Mouse (Mus musculus) C2C12 (cell line): ENCODE data around the gene Arhgef16.

Source experiments
- CEBPB ChIP-seq: IDR thresholded peaks from one replicate; pipeline ENCODE4 v1.6.1; 2011; ENCODE audit warnings: low read depth, mild to moderate bottlenecking, control low read depth, moderate library complexity
- CTCF ChIP-seq: IDR thresholded peaks from one replicate; pipeline ENCODE4 v1.5.1; 2011; ENCODE audit not compliant: control insufficient read depth, insufficient read depth, insufficient read length
- FOSL1 ChIP-seq: IDR thresholded peaks from one replicate; pipeline ENCODE4 v1.8.0; 2011; ENCODE audit warnings: mild to moderate bottlenecking, low read length; ENCODE audit not compliant: poor library complexity, insufficient read depth, severe bottlenecking
- MAX ChIP-seq: IDR thresholded peaks from one replicate; pipeline ENCODE4 v1.6.1; 2011; ENCODE audit warnings: mild to moderate bottlenecking, control low read depth
- MYOG ChIP-seq: IDR thresholded peaks from one replicate; pipeline ENCODE4 v1.6.1; 2011; ENCODE audit not compliant: control insufficient read depth, insufficient read length; ENCODE audit errors: extremely low read depth
- USF1 ChIP-seq: IDR thresholded peaks from one replicate; pipeline ENCODE4 v1.6.1; 2011; ENCODE audit warnings: low read depth, mild to moderate bottlenecking, control low read depth, moderate library complexity

GRCm38 (mm10) chr4:154309131-154309530 lies 7.7 kb upstream of the Arhgef16 start:
- TF ChIP-seq CTCF (no peak), CEBPB (no peak), MYOG (no peak), USF1 (no peak), MAX (no peak), FOSL1 (no peak)
